Mouse (Mus musculus): ENCODE data around the gene Adk.

DNA sequence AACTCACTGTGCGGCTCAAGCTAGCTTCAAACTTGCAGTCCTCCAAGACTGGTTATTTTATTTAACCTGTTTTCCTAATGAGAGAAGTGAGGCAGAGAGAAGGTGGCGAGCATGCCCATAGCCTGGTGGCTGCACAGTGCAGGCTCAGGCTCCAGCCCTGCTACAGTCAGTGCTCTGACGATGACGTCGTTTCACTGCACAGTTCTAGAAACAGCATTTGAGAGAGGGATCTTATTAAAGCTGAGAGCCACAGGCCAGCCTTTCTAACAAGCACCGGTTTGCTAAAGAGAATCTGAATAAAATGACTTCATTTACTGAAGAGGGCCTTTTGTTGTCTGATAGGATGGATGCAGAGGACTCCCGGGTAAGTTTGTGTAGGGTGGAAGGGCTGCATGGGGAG is 375.0 kb downstream of the Adk start:
- TF ChIP-seq CTCF (IDR thresholded peaks at IDR 0.05; ENCODE audit: low read depth), result no peak
- no peak for TF ChIP-seq EP300 (IDR thresholded peaks at IDR 0.05; ENCODE audit: low read depth)

Measured in liver, embryonic 14.5 days (tissue).